Mouse (Mus musculus) hindbrain, embryonic 13.5 days (tissue): ENCODE results near the gene Fam57b. TPM values are rescaled to one million over a fixed set of nuclear protein-coding genes. Genes with fewer than 3 reads are reported as not detected.

ENCODE experiments used
- ATAC-seq: fragments of 200-750 bp; cut with Nextera tagmentation; 2 replicates; pipeline ENCODE4 v1.8.0; 2017; ENCODE audit warnings: moderate TSS enrichment; ENCODE audit not compliant: low FRiP score
- H3K27ac ChIP-seq: fragments of 300-500 bp; sonication (generic); 2 replicates; pipeline ENCODE4 v1.5.1; 2015; ENCODE audit warnings: inconsistent platforms, mild to moderate bottlenecking, moderate library complexity
- H3K27me3 ChIP-seq: fragments of 300-500 bp; sonication (generic); 2 replicates; pipeline ENCODE4 v1.6.1; 2015; ENCODE audit warnings: mild to moderate bottlenecking, inconsistent platforms
- H3K36me3 ChIP-seq: fragments of 300-500 bp; sonication (generic); 2 replicates; pipeline ENCODE4 v1.6.1; 2015; ENCODE audit warnings: mild to moderate bottlenecking, inconsistent platforms
- H3K4me1 ChIP-seq: fragments of 300-500 bp; sonication (generic); replicated peaks from 2 replicates; pipeline ENCODE4 v1.6.1; 2015; ENCODE audit warnings: inconsistent platforms
- H3K4me2 ChIP-seq: fragments of 300-500 bp; sonication (generic); 2 replicates; pipeline ENCODE4 v1.6.1; 2015; ENCODE audit warnings: inconsistent platforms, mild to moderate bottlenecking, moderate library complexity
- H3K4me3 ChIP-seq: fragments of 300-500 bp; sonication (generic); 2 replicates; pipeline ENCODE4 v1.5.1; 2015; ENCODE audit warnings: mild to moderate bottlenecking, inconsistent platforms
- H3K9ac ChIP-seq: fragments of 300-500 bp; sonication (generic); 2 replicates; pipeline ENCODE4 v1.6.1; 2015; ENCODE audit warnings: mild to moderate bottlenecking, inconsistent platforms
- H3K9me3 ChIP-seq: fragments of 300-500 bp; sonication (generic); 2 replicates; pipeline ENCODE4 v1.6.1; 2016; ENCODE audit warnings: inconsistent platforms
- WGBS: fragments of 180-500 bp; shearing (Covaris S2); methylation state at CpG from one replicate; pipeline ENCODE4 v1.1.7; 2015; 5-methylcytosine and 5-hydroxymethylcytosine counted together
- polyA plus RNA-seq: library from polyadenylated mRNA; unstranded; fragments of >200 nt; fragmentation: Nextera tagmentation; extraction: Ambion mirVana; gene quantifications from 2 replicates; pipeline ENCODE4 v1.2.1, GENCODE M21; 2015

The Fam57b gene
- polyA plus RNA-seq, 1 experiment from 2014 or later, result 52.1 TPM

DNA sequence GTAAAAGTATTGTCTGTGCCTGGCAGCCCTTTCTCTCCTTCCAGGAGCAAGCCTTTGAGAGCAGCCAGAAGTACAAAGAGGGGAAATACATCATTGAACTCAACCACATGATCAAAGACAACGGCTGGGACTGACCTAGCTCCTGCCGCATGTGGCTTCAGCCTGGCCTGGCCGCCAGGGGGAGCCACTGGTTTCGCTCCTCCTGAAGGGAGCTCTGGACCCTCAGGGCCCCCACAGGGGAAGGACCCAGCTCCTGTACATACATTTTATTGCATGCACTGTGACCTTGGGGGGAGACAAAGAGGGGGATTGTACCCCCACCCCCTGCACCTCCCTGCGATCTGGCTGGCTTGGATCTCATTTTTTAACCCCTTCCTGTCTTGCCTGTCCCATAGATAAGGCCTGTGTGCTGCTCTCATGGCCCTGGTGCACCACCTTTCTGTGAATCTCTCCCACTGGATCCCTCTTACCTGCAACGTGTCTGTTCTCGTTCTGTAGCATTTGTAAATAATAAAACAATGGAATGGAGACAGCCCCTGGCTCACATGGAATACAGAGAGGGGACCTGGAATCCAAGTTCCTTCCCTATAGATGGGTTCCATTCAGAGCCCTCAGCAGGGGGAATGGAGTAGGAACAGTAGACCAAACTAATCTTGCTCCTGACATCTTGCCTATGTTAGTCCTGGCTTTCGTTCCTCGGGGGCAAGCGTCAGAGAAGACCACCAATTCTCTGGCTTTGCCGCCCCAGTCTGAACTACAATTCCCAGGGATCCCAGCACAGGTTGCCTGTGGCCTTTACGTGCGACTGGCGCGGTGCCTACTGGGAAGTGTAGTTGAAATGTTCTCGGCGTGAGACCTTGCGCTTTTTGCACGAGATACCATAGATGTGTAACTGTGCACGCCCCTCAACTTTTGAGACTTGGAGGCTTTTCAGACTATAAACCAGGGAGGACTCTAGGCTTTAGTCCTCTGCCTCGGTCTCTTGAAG lies 17.2 kb upstream of the Fam57b start:
- peak overlapping the region; percentile 92 for H3K4me2 ChIP-seq
- H3K27ac ChIP-seq, result peak overlapping the region; percentile 90
- no peaks in the 10 kb centered on the region for H3K9me3 ChIP-seq
- H3K27me3 ChIP-seq, result no peaks in the 10 kb centered on the region
- H3K4me1 ChIP-seq, result peaks cover 61% of the 10 kb centered on the region
- peaks cover 25% of the 10 kb centered on the region for H3K36me3 ChIP-seq
- H3K4me3 ChIP-seq, result peak overlapping the region; percentile 43
- H3K9ac ChIP-seq, result peak overlapping the region; percentile 72
- peak; percentile 70 for ATAC-seq
- under 1% methylated on average over 21 of the region's 21 CpGs for WGBS

GRCm38 (mm10) chr7:126780971-126781635 lies 16.4 kb upstream of the Fam57b start, which contains the start of gene Tbx6:
Gene Tbx6, plus strand, starts transcription at chr7:126781483.
- 8% methylated on average over 22 of the region's 22 CpGs for WGBS
- Histone ChIP-seq H3K9ac (peak within 1 kb of the TSS; percentile 72), H3K9me3 (no peaks in the 10 kb centered on the region), H3K4me3 (peak within 1 kb of the TSS; percentile 43), H3K36me3 (peaks cover 34% of the 10 kb centered on the region), H3K27ac (peak within 1 kb of the TSS; percentile 90), H3K4me1 (peaks cover 54% of the 10 kb centered on the region), H3K27me3 (no peaks in the 10 kb centered on the region), H3K4me2 (peak within 1 kb of the TSS; percentile 92)
- ATAC-seq, result peak; percentile 11

DNA sequence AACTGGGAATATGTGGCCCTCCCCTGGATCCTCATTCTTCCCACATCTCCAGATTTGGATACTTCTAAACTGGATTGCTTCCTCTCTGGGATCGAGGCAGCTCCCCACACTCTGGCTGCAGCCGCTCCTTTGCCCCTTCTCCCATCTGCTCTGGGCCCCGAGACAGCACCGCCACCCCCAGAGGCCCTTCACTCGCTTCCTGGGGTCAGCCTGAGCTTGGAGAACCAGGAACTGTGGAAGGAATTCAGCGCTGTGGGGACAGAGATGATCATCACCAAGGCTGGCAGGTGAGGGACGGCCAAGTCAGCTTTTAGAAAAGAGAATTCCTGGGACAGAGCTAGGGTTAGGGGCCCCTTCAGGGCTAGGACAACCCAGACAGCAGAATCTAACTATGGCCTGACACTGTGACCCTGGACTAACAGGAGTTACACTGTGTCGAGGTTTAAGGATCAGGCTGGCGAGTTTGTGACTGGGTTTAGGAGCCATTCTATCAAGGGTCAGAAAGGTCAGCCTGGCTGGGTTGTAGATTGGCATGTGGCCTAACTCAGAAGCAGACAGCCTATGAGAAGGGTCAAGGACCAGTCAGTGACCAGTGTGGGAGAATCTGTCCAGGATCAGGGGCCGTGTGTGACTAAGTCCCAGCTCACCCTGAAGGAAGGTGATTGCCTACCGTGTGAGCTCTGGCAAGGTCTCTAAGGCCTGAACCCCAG lies 15.7 kb upstream of the Fam57b start:
- Histone ChIP-seq H3K36me3 (peaks cover 41% of the 10 kb centered on the region), H3K9ac (peak overlapping the region; percentile 72), H3K4me1 (peaks cover 49% of the 10 kb centered on the region), H3K27ac (0 out of 2 replicates have a peak overlapping the region, but pooled peaks have one; percentile 32), H3K27me3 (no peaks in the 10 kb centered on the region), H3K9me3 (no peaks in the 10 kb centered on the region), H3K4me3 (peak overlapping the region; percentile 43; the same call in 1 of the 2 replicates), H3K4me2 (peak overlapping the region; percentile 92)
- 48% methylated on average over 11 of the region's 11 CpGs for WGBS
- no peak for ATAC-seq

- no peak overlapping the region for H3K9ac ChIP-seq
Measured at GRCm38 (mm10) chr7:126782693-126783092, 14.8 kb upstream of the Fam57b start.

GRCm38 (mm10) chr7:126784469-126784868 lies 13.0 kb upstream of the Fam57b start:
- Histone ChIP-seq H3K36me3 (peaks cover 59% of the 10 kb centered on the region), H3K4me2 (no peak overlapping the region), H3K9me3 (no peaks in the 10 kb centered on the region), H3K9ac (no peak overlapping the region), H3K4me3 (no peak overlapping the region), H3K27ac (no peak overlapping the region), H3K27me3 (no peaks in the 10 kb centered on the region), H3K4me1 (peaks cover 29% of the 10 kb centered on the region)
- no peak for ATAC-seq
- WGBS, result 86% methylated on average over 7 of the region's 7 CpGs

More at GRCm38 (mm10) chr7:126782693-126783092, 14.8 kb upstream of the Fam57b start:
- peaks cover 50% of the 10 kb centered on the region for H3K36me3 ChIP-seq
- no peaks in the 10 kb centered on the region for H3K27me3 ChIP-seq
- H3K4me3 ChIP-seq, result no peak overlapping the region
- ATAC-seq, result no peak
- no peaks in the 10 kb centered on the region for H3K9me3 ChIP-seq
- WGBS, result 84% methylated on average over 13 of the region's 13 CpGs
- H3K27ac ChIP-seq, result no peak overlapping the region
- peaks cover 41% of the 10 kb centered on the region for H3K4me1 ChIP-seq
- no peak overlapping the region for H3K4me2 ChIP-seq

DNA sequence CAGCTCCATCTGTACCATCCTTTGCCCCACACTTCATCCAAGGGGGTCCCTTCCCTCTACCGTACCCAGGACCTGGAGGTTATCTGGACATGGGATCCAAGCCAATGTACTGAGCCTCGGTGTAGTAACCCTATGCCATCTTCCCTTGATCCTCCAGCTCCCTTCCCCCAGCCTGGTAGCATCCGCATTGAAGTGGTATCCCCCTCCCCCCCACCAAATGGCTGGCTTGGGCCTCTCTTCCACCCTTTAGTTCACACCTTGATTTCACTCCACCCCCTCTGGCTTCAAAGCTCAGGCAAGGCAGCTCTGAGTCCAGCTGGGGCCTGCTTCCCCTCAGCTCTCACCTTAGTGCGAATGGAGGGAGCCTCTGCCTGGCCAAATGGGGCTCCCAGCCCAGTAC lies 12.4 kb upstream of the Fam57b start:
- WGBS, result 84% methylated on average over 4 of the region's 4 CpGs
- Histone ChIP-seq H3K9ac (no peak overlapping the region), H3K4me2 (no peak overlapping the region), H3K36me3 (peaks cover 65% of the 10 kb centered on the region), H3K4me1 (peaks cover 24% of the 10 kb centered on the region), H3K27ac (no peak overlapping the region), H3K4me3 (no peak overlapping the region), H3K27me3 (no peaks in the 10 kb centered on the region), H3K9me3 (no peaks in the 10 kb centered on the region)
- ATAC-seq, result no peak

DNA sequence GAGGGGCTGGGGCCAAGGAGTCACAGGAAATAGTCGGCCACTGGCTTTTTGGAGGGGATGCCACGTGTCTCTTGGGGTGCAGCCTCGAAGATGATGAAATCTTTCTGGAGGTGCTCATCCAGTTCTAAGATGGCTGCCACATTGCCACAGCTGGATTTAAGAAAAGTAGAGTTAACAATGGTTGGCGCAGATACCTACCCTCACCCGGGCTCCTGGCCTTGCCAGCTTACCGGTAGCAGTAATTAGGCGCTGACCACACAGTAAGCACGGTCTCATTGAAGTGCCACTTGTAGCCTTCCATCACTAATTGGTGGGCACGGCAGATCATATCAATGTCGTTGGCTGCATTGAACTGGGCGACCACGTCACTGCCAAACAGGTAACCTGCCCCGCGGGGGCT lies 11.3 kb upstream of the Fam57b start:
- no peak for ATAC-seq
- H3K9me3 ChIP-seq, result no peaks in the 10 kb centered on the region
- H3K4me1 ChIP-seq, result peaks cover 26% of the 10 kb centered on the region
- no peak overlapping the region for H3K9ac ChIP-seq
- H3K4me2 ChIP-seq, result no peak overlapping the region
- H3K4me3 ChIP-seq, result no peak overlapping the region
- H3K36me3 ChIP-seq, result peaks cover 67% of the 10 kb centered on the region
- H3K27me3 ChIP-seq, result no peaks in the 10 kb centered on the region
- no peak overlapping the region for H3K27ac ChIP-seq
- WGBS, result 95% methylated on average over 14 of the region's 14 CpGs

DNA sequence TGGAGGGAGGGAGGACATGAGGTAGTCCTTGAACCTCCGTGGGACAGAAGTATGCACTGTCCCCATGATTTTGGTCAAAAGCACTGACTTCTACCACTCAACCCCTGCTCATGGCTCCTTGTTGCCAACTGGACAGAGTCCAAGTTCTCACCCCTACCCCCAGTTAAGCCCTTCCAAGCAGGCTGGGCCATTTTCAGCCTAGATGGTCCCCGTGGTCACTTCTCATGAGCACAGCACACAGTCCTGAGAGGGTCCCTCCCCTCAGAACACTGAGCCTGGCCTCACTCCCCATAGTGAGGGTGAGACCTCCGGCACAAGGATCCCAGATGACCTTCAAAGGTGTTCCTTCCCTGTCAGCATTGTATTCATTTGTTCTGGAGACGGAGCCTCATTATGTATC lies 8.3 kb upstream of the Fam57b start:
- H3K9me3 ChIP-seq, result no peaks in the 10 kb centered on the region
- ATAC-seq, result no peak
- peaks cover 30% of the 10 kb centered on the region for H3K4me1 ChIP-seq
- no peak overlapping the region for H3K27ac ChIP-seq
- 93% methylated on average over 4 of the region's 4 CpGs for WGBS
- no peak overlapping the region for H3K4me3 ChIP-seq
- peaks cover 61% of the 10 kb centered on the region for H3K36me3 ChIP-seq
- no peak overlapping the region for H3K4me2 ChIP-seq
- H3K27me3 ChIP-seq, result no peaks in the 10 kb centered on the region
- no peak overlapping the region for H3K9ac ChIP-seq

- H3K9me3 ChIP-seq, result no peaks in the 10 kb centered on the region
- H3K27ac ChIP-seq, result peak within 1 kb of the TSS; percentile 94
- under 1% methylated on average over 75 of the region's 83 CpGs for WGBS
- no peaks in the 10 kb centered on the region for H3K27me3 ChIP-seq
- H3K36me3 ChIP-seq, result peaks cover 58% of the 10 kb centered on the region
- H3K4me1 ChIP-seq, result peaks cover 42% of the 10 kb centered on the region
- peak within 1 kb of the TSS; percentile 95 for H3K9ac ChIP-seq
- H3K4me3 ChIP-seq, result peak within 1 kb of the TSS; percentile 82
- ATAC-seq, result peak; percentile 91
- H3K4me2 ChIP-seq, result peak within 1 kb of the TSS; percentile 88
Measured at GRCm38 (mm10) chr7:126791851-126792720, 5.4 kb upstream of the Fam57b start, which contains the start of gene Ppp4c. Gene Ppp4c, minus strand, starts transcription at chr7:126792496.

- H3K9ac ChIP-seq, result no peak overlapping the region; the same call in none of the 2 replicates
- peaks cover 54% of the 10 kb centered on the region for H3K36me3 ChIP-seq
- WGBS, result 26% methylated on average over 11 of the region's 11 CpGs
- ATAC-seq, result peak; percentile 29
- H3K4me2 ChIP-seq, result peak overlapping the region; percentile 88
- no peaks in the 10 kb centered on the region for H3K27me3 ChIP-seq
- peak overlapping the region; percentile 88 for H3K27ac ChIP-seq
- peaks cover 50% of the 10 kb centered on the region for H3K4me1 ChIP-seq
- peak overlapping the region; percentile 82 for H3K4me3 ChIP-seq
- H3K9me3 ChIP-seq, result no peaks in the 10 kb centered on the region
Measured at GRCm38 (mm10) chr7:126792721-126793443, 4.6 kb upstream of the Fam57b start.
